Mouse (Mus musculus): ENCODE measurements around the gene Cd9.

Gene Cd9

GRCm38 (mm10) chr6:125473939-125474338 lies 20.7 kb downstream of the Cd9 start:
- DNase-seq, result no peak

DNA sequence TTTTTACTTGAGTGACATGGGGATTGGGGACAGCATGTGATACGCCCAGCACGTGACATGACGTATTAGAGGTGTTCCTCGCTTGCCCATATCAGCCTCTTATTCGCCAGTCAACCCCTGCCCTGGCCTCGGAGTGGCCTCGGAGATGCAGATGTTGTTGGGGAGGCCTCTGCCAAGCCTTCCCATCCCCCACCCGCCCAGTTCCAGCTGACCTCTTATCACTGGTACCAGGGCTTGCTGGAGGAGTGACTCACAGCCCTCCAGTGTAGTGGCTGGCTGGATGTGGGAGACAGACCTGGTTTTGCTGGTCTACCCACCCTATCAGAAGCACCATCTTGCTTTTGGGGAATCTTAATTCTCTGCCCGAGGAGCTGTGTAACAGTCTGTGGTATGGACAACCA lies 21.3 kb downstream of the Cd9 start:
- DNase-seq, result no peak

GRCm38 (mm10) chr6:125471921-125472320 lies 22.7 kb downstream of the Cd9 start:
- no peak for DNase-seq

DNA sequence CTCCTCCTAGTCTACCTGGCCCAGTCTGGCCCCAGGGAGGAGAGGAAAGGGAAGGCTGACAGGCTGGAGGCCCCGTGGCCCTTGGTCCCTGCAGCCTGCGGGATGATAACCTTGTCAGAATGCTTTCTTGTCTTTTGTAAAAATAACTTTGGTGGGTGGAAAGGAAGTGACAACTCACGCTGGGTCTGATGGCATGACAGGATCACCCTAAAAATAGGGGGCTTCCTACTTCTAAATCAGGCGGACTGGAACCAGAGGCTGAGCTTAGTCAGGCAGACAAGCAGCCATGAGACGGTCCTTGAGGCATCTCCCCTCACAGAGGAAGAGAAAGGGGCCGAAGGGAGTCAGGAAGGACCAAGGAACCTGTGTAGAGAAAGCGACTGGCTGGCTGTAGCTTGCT lies 23.3 kb downstream of the Cd9 start:
- DNase-seq, result no peak

DNA sequence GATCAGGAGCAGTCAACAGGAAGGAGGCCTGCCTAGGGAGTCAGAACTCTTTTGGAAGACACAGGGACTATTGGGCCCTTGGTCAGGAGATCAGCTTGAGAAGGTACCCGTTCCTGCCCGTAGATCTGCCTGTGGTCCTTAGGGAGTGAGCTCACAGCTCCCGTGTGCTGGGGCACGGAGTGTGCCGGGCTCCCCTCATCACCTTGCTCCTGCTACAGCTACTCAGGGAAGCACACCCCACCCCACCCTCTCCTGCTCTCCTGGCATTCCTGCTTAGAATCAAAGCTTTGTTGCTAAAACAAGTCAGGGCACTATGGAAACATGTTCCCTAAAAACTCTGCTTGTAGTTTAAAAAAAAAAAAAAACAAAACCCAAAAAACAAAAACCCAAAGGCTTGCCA lies 24.0 kb downstream of the Cd9 start:
- no peak for DNase-seq

DNA sequence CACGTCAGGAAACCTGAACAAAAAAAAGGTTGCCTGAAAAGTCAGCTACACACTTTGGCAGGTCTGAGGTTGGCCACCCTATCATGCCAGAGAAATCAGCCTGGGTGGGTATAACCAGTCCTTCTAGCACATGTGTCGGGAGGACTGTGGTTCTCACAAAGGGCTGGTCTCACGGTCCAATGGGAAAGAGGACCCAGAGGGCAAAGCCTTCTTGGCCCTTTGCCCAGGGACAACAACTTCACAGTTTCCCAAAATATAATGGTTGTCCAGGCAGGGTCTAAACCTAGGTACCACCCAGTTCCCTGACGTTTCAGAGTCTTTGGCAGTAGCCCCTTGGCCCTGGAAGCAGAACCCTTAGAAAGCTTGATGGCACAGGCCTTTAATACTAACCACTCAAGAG lies 25.4 kb downstream of the Cd9 start:
- DNase-seq, result no peak

DNA sequence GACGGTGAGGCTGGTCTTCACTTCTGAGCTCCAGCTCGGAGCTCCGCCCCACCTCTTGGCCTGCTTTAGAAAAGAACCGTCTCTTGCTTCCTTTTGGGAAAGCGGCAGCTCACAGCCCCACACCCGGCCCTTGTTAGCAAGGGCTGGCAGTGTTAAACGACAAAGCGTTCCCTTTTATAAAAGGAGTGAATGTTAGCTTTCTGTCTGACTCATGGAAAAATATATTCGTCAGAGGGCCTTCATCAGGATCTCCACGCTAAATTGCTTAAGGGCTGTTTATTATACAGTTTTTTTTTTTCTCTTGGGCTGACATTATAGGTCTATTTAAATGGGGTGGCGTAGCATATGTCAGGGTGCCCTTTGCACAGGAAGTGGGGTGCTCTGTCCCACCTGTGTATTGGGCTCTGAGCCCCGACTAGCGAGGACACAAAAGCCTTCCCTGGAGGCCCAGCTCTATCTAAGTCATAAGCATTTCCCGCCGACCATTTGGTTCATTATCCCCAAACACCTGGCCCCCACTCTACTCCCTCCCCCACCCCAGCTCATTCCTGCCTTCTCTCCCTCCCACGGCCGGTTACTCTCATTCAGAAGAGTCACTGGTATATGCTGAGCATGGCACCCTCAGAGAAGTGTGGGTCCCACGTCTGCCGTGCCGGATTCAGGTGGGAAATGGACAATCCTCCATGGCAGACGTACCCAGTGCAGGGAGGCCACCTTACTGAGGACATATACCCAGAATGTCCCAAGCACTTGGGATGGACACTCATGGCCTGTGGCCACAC lies 26.2 kb downstream of the Cd9 start:
- DNase-seq, result peak in 1 of 2 experiments; percentile 70

DNA sequence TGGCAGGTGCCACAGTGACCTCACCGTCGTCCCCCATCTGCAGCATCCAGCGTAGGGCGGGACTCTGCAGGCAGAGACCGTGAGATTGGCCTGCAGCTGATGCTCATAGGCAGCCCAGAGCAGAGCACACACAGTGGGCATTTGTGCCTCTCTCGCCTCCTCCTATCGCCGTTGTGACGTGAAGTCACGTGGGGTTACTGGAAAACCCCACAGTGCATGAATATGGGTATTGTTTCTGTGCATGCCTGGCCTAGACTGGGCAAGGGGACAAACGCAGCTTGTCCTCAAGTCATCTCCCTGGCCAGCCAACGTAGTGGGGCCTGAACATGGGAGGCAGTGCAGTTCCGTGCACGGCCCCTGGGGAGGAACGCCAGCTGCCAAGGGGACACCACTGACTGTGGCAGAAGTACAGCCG lies 27.3 kb downstream of the Cd9 start:
- no peak for DNase-seq

GRCm38 (mm10) chr6:125462312-125462711 lies 32.3 kb downstream of the Cd9 start:
- DNase-seq, result no peak

- DNase-seq, result no peak
Measured at GRCm38 (mm10) chr6:125461788-125462187, 32.8 kb downstream of the Cd9 start.

- DNase-seq, result no peak
Measured at GRCm38 (mm10) chr6:125461325-125461724, 33.3 kb downstream of the Cd9 start.

GRCm38 (mm10) chr6:125460589-125460988 lies 34.0 kb downstream of the Cd9 start:
- no peak for DNase-seq

- no peak for DNase-seq
Measured at GRCm38 (mm10) chr6:125459903-125460302, 34.7 kb downstream of the Cd9 start.

DNA sequence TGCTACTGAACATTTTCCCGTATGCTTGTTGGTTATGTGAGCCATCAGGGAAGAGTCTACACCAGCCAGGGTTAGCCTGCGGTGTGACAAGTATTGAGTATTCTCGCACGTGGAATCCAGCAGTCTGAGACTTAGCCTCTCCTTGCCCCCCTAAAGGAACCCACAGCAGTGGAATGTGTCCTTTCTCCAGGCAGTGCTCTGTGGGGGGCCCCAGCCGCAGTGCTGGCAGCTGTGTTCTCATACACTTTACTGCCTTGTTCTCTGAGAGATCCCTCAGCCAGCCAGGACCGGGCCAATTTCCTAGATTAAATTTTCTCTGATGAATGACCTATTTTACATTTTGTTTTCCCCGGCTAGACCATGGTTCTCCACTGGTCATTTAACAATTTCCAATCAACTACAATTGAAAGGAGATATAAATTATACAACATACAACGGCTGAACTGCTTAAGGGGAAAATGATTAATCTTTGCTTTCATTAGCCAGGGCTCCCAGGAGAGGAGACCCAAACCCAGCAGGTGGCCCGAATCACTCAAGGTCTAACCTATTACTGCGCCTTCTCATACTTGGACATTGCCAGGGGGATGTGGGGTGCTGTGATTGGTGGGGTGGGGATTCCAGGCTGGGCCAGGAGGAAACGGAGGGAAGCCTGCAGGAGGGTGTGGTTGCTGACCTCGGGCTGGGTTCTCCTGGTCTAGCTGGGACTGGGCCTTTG lies 38.6 kb downstream of the Cd9 start:
- no peak for DNase-seq

DNA sequence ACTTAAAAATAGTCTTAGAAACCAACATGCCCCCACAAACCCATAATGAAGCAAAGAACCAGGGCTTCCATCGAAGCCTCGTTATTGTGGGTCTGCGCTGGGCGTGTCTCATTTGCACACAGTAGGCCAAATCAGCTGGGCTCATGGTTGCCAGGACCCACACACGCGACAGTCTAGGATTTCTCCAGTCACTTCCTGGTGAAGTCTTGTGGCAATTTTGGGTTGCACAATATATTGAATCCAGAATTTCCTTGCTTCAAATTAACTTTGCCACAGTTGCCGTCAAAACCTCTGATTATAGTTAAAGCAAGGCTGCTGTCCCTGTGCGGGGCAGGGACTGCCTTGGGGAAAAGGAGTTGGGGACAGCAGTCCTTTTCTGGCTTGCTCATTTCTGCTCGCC lies 39.9 kb downstream of the Cd9 start:
- no peak for DNase-seq

DNA sequence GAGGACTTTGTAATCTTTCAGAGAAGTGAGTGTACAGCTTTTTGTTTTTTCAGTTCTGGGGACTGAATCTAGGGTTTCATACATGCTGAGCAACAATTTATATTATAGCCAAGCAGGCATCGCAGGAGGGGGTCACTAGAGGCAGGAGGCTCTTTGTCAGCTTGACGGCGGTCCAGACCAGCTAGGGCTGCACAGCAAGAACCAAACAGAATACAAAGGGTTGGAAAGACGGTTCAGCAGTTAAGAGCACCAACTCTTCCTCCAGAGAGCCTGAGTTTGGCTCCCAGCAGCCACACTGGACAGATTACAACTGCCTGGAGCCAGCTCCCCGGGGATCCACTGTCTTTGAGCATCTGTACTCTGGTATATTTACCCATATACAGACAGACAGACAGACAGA lies 40.3 kb downstream of the Cd9 start:
- no peak for DNase-seq

- no peak for DNase-seq
Measured at GRCm38 (mm10) chr6:125447660-125448059, 46.9 kb downstream of the Cd9 start.

DNA sequence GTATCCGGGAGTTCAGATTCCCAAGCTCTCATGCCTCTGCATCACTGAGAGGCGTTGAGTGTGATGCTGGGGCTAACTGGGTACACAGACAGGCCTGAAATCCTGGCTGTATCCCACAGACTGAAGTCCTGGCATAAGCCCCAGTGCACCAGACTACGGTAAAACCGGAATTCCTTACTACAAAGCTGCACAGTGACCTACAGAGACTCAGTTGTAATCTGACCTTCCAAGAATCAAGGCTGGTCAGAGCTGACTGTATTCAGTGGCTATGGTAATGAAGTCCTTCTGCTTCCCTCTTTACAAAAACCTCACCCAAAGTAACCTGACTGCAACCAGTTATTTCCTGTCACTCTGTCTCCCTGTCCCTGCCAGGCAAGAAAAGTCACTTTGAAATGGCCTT lies 47.4 kb downstream of the Cd9 start:
- DNase-seq, result peak in 1 of 2 experiments; percentile 57

DNA sequence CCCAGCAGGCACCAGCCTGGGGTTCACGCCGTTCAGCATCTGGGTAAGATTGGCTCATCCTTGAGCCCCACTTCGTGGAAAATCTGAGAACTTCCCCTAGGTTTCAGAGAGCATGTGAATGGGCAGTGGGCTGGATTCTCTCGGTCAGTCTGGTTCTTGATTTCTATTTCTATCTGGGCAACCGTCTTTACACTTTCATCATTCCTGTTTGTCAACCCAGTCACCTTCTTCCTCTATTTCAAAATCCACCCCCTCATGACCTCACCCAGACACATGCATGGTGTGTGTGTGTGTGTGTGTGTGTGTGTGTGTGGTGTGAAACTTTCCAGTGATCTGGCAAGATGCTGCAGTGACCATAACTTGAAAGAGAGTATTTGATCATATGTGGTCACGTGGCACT lies 49.2 kb downstream of the Cd9 start:
- DNase-seq, result no peak

DNA sequence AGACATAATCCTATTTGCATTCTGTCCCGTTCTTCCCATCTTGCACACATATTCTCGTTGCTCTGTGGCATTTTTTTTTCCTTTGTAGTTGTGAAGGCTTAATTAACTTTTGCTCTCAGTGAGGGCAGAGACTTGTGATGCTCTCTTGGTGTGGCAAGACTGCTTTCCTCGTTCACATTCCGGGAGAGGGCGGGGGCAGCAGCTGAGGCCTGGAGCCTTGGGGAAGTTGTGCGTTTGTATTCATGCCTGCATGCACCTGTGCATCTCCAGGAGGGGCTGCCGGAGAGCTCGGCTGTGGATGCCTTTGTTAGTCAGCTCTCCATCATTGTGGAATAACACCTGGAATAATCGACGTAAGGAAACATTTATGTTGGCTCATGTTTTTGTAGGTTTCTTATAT lies 52.0 kb downstream of the Cd9 start:
- no peak for DNase-seq

DNA sequence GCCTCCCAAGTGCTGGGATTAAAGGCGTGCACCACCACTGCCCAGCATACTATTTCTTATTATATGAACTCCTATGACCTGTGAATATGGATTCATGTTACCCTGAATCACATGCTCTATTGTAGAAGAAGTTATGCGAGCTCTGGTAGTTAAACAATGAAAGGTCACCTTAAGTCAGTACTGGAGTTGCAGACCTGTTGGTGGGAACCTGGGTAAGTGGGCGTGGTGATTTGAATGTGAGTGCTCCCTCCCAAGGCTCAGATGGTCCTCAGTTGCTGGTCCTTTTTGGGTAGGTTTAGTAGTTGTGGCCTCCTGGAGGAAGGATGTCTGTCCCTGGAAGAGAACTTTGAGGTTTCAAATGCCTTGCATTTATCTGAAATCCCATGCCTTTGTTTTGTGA lies 57.8 kb downstream of the Cd9 start:
- no peak for DNase-seq

DNA sequence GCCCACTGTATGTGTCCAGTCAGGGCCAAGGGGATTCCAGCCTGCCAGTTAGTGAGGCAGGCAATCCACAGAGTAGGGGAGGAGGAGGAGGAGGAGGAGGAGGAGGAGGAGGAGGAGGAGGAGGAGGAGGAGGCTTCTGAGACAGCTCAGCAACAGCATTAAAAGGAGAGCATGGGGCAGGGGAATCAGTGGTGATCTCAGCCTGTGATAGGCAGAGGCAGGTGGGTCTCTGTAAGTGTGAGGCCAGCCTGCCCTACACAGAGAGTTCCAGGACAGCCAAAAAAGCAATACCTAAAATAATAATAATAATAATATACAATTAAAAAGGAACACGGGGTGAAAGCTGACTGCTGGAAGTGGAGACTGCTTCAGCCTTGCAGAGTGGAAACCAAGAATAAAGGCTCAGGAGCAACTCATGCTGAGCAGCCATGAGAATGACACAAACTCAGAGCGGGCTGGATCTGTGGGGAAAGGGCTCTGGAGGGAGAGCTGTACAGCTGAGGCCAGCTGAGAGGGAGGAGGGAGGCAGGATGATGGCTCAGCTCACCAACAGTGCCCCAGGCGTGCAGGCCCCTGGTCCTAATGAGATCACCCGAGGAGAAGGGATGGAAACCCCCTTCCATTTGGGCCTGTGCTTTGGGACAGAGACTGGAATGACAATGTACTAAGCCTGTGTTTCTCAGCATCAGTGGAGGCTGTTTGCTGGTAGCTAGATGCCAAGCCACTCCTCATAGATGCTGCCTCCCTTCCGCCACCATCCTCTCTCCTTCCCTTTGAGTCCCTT lies 59.7 kb downstream of the Cd9 start:
- DNase-seq, result no peak

DNA sequence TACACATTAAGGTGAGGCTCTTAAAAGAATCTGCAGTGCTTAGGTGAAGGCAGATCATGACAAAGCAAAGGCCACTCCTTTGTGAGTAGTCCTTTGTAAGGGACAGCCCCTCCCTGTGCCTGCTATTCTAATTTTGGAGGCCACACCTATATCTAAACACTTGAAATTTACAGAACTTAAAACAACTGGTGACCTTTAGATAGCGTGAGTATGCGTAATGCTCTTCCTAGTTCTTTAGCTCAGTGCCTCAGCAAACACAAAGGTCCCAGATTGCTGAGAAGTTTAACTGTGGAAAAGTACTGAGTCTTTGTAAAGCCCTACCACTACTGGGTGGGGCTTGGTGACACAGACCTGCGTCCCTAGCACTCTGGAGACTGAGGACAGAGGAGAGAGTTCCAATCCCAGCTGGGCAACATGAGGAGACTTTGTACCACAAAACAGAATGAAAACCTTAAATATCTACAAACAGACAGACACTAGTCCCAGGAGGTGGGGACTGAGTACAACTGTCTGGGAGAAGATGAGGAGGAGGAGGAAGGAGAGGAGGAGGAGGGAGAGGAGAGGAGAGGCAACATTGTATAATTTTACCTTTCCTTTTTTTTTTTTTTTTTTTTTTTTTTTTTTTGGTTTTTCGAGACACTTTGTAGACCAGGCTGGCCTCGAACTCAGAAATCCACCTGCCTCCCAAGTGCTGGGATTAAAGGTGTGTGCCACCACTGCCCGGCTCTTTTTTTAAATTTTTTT lies 60.7 kb downstream of the Cd9 start:
- DNase-seq, result peak; percentile 52 to 74
